Mouse (Mus musculus): ENCODE data around the gene Stxbp5.

- no peak for TF ChIP-seq CTCF (IDR thresholded peaks at IDR 0.05; ENCODE audit: insufficient read depth, low read length)
- TF ChIP-seq POLR2A (IDR thresholded peaks at IDR 0.05; ENCODE audit: borderline replicate concordance, extremely low read depth, low read depth, low read length) = no peak
Observed at GRCm38 (mm10) chr10:9834986-9835385, 65.9 kb downstream of the Stxbp5 start.

All from lung, adult 2 months (tissue).